Mouse (Mus musculus): ENCODE results near the gene Gm10488.
"Not testable (repeated sequence)": the region's sequence is repeated elsewhere in the genome, so short reads cannot be mapped to it uniquely, and the experiment has no call there.

Gm10488 gene

GRCm38 (mm10) chrX:29976014-29976413 is at the start of gene Gm10488:
Gm10488 (plus strand) TSS chrX:29976314.
- not testable (repeated sequence) for DNase-seq (ENCODE audit: low read depth, low spot score)
